Mouse (Mus musculus): ENCODE measurements at regions not wholly inside any gene's neighbourhood (a gene's known extent, or its start where the extent isn't known, plus 50 kb on each side); places are given as distances from the start of the nearest gene placed in this dataset.
"Not testable (repeated sequence)": the region's sequence is repeated elsewhere in the genome, so short reads cannot be mapped to it uniquely, and the experiment has no call there.

- DNase-seq (ENCODE audit: low read depth, low spot score) = no peak
These were observed 51.7 kb upstream of the Fam174b start for GRCm38 (mm10) chr7:73688451-73688850.

DNA sequence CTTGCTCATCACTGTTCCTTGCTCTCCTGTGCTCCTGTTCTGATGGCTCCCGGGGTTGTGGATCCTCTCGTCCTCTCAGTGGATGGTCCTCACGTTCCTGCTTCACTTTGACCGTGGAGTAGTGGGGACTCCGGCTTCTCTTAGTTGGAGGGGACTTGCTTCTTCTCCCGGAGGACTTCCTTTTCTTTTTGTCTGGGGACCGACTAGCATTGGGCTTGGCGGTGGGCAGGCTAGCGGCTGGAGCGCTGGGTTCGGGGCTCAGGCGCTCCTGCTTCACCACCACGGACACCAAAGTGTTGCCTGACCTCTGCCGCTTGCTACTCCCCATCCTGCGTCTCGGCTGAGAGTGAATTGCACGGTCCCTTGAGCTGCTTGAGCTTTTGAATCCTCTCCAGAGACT, 53.9 kb upstream of the Fam174b start:
- not testable (repeated sequence) for DNase-seq (ENCODE audit: low read depth, low spot score)

- no peak for DNase-seq (ENCODE audit: low read depth, low spot score)
These were observed 57.3 kb upstream of the Fam174b start for GRCm38 (mm10) chr7:73682756-73683155.

- DNase-seq (ENCODE audit: low read depth, low spot score) = no peak
These were observed 69.5 kb upstream of the Fam174b start for GRCm38 (mm10) chr7:73670598-73670997.

- no peak for DNase-seq (ENCODE audit: low read depth, low spot score)
These were observed 71.3 kb upstream of the Fam174b start for GRCm38 (mm10) chr7:73668791-73669190.

- DNase-seq (ENCODE audit: low read depth, low spot score) = peak; percentile 32
These were observed 73.0 kb upstream of the Fam174b start for GRCm38 (mm10) chr7:73666921-73667675.

GRCm38 (mm10) chr7:73664962-73665361, 75.1 kb upstream of the Fam174b start:
- DNase-seq (ENCODE audit: low read depth, low spot score) = no peak

DNA sequence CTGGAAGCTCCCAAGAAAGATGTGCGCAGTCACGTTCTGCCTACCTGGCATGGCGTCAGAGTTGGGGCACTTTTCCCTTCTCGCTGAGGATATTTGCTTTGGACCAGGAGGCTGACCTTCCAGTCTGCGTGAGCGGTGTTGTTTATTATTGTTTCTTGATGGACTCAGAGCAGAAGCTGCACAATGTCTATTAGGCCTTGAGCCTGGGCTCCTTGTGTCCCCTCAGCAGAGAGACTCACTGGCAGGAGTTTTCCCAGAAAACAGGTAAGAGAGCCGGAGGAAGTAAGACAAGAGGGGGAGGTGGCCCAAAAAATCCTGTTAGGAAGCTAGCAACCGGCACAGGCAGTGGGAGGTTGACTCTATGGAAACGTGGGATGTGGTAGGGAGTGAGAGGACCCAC, 77.6 kb upstream of the Fam174b start:
- no peak for DNase-seq (ENCODE audit: low read depth, low spot score)

- DNase-seq (ENCODE audit: low read depth, low spot score) = no peak
These were observed 78.2 kb upstream of the Fam174b start for GRCm38 (mm10) chr7:73661901-73662300.

- no peak for DNase-seq (ENCODE audit: low read depth, low spot score)
These were observed 80.6 kb upstream of the Fam174b start for GRCm38 (mm10) chr7:73659551-73659950.

DNA sequence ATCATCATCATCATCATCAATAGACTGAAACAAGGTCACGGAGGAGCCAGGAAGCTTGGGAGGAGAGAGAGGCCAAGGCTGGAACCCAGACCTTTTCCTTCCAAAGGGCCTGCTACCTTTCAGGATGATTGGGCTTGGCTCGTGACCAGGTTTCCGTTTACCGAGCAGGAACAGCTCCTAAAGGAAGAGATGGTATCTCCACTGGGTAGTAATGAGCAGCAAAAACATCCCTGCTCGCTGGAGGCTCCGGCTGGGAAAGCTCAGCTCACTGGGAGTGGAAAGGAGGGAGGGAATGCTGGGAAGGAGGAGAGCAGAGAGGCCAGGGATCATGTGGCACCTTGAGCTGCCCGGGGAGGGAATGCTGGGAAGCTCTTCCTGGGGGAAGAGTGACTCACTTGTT, 82.8 kb upstream of the Fam174b start:
- no peak for DNase-seq (ENCODE audit: low read depth, low spot score)

GRCm38 (mm10) chr7:73656424-73656795, 83.7 kb upstream of the Fam174b start:
- DNase-seq (ENCODE audit: low read depth, low spot score) = not testable (repeated sequence)

DNA sequence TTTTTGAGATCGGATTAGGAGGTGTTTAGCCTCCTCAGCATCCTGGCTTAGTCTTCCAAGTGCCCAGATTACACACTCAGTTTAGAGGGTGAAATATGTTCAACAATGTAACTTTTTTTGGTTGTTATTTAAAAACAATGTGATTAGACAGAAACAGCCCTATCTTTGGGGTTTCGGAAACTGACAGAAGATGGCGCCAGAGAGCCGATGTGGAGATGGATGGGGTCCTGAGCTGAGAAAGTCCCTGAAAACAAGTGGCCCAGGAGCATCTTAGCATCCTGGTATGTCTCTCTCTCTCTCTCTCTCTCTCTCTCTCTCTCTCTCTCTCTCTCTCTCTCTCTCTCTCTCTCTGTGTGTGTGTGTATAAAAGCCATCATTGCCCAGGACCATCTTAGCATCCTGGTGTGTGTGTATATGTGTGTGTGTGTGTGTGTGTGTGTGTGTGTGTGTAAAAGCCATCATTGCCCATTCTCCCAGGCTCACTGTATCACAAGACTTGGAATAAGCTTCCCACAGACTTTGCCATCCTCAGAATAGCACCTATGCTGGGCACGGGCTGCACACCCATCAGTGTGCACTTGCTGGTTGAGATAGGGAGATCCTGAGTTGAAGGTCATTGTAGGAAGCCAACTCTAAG, 84.2 kb upstream of the Fam174b start:
- DNase-seq (ENCODE audit: low read depth, low spot score) = no peak

GRCm38 (mm10) chr7:73654193-73654871, 85.8 kb upstream of the Fam174b start:
- DNase-seq (ENCODE audit: low read depth, low spot score) = peak; percentile 35

GRCm38 (mm10) chr7:73650909-73651308, 89.2 kb upstream of the Fam174b start:
- no peak for DNase-seq (ENCODE audit: low read depth, low spot score)

DNA sequence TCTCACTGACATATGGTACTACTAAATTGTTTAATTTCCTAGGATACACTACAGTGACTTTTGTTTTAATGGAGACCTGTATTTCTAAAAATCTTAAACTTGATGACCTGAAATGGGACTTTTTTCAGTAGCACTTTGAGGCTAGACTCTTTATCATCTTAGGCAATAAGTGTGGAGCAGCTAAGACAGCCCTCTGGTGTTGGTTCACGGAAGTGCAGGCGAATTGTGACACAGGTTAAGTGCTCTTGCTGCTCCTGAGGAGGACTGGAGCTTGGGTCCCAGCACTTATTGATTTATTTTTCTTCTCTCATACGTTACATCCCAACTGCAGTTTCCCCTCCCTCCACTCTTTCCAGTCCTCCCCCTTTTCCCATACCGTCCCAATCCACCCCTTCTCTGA, 92.1 kb upstream of the Fam174b start:
- DNase-seq (ENCODE audit: low read depth, low spot score) = peak; percentile 68

DNA sequence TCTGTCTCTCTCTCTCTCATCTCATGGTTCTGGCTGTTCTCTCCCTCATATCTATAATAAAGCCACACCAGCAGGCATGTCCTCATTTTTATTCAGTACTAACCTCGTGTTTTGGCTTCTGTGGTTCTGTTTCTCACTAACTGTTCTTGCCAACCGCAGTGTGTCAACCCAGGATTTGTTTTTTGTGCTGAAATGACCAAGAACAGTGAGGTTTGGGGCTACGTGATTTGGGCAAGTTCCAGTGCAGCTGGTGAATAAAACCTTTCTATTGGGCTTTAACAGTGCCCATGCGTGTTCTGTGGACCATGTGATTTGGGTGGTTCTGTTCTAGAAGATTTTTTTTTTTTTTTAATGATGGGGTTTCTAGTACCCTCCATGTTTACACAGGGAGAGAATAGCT, 93.0 kb upstream of the Fam174b start:
- DNase-seq (ENCODE audit: low read depth, low spot score) = no peak

- DNase-seq (ENCODE audit: low read depth, low spot score) = no peak
These were observed 93.4 kb upstream of the Fam174b start for GRCm38 (mm10) chr7:73646711-73647110.

GRCm38 (mm10) chr7:73644362-73644904, 95.7 kb upstream of the Fam174b start:
- DNase-seq (ENCODE audit: low read depth, low spot score) = no peak

DNA sequence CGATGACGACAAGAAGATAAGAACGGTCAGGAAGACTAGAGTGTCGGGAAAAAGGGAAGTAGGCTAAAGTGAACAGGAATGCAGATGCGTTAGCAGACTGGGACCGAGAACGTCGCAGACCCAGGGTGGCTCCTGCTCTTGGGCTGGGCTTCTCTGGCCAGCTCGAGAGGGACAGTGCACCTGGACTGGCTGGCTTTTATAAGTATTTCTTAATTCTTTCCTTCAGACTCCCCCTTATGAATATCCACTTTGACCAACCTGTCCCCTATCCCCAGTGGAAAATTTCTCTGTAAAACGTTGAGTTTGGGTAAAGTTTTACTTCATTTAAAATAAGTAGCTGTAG, 96.1 kb upstream of the Fam174b start:
- no peak for DNase-seq (ENCODE audit: low read depth, low spot score)

- no peak for DNase-seq (ENCODE audit: low read depth, low spot score)
These were observed 96.7 kb upstream of the Fam174b start for GRCm38 (mm10) chr7:73643306-73643992.

GRCm38 (mm10) chr7:73640194-73640593, 98.6 kb upstream of the Chd2 start:
- no peak for DNase-seq (ENCODE audit: low read depth, low spot score)
